Mouse (Mus musculus) embryonic facial prominence, embryonic 12.5 days (tissue): ENCODE data around the gene St7. TPM values are rescaled to one million over a fixed set of nuclear protein-coding genes. Genes with fewer than 3 reads are reported as not detected.

Experiments used
- ATAC-seq: fragments of 200-750 bp; cut with Nextera tagmentation; 2 replicates; pipeline ENCODE4 v1.8.0; 2017; ENCODE audit not compliant: insufficient number of reproducible peaks, insufficient read depth, low FRiP score, low TSS enrichment
- H3K27ac ChIP-seq: fragments of 300-500 bp; sonication (generic); 2 replicates; pipeline ENCODE4 v1.5.1; 2016; ENCODE audit warnings: mild to moderate bottlenecking
- H3K27me3 ChIP-seq: fragments of 300-500 bp; sonication (generic); 2 replicates; pipeline ENCODE4 v1.6.1; 2016; ENCODE audit warnings: mild to moderate bottlenecking, moderate library complexity
- H3K36me3 ChIP-seq: fragments of 300-500 bp; sonication (generic); 2 replicates; pipeline ENCODE4 v1.6.1; 2016; ENCODE audit warnings: mild to moderate bottlenecking
- H3K4me1 ChIP-seq: fragments of 300-500 bp; sonication (generic); 2 replicates; pipeline ENCODE4 v1.6.1; 2016
- H3K4me2 ChIP-seq: fragments of 300-500 bp; sonication (generic); replicated peaks from 2 replicates; pipeline ENCODE4 v1.6.1; 2016; ENCODE audit warnings: mild to moderate bottlenecking, moderate library complexity
- H3K4me3 ChIP-seq: fragments of 300-500 bp; sonication (generic); 2 replicates; pipeline ENCODE4 v1.5.1; 2016; ENCODE audit warnings: mild to moderate bottlenecking
- H3K9ac ChIP-seq: fragments of 300-500 bp; sonication (generic); 2 replicates; pipeline ENCODE4 v1.6.1; 2016; ENCODE audit warnings: mild to moderate bottlenecking, moderate library complexity
- H3K9me3 ChIP-seq: fragments of 300-500 bp; sonication (generic); 2 replicates; pipeline ENCODE4 v1.6.1; 2016; ENCODE audit warnings: mild to moderate bottlenecking, moderate library complexity
- WGBS: fragments of 180-500 bp; shearing (Covaris S2); methylation state at CpG from one replicate; pipeline ENCODE4 v1.1.7; 2016; 5-methylcytosine and 5-hydroxymethylcytosine counted together
- polyA plus RNA-seq: library from polyadenylated mRNA; unstranded; fragments of >200 nt; fragmentation: Nextera tagmentation; extraction: Ambion mirVana; gene quantifications from 2 replicates; pipeline ENCODE4 v1.2.1, GENCODE M21; 2016

The St7 gene
- polyA plus RNA-seq, 1 experiment from 2014 or later, result 31.3 TPM

- H3K9ac ChIP-seq, result no peak overlapping the region
- no peaks in the 10 kb centered on the region for H3K36me3 ChIP-seq
- WGBS, result 70% methylated on average over 6 of the region's 6 CpGs
- no peak overlapping the region for H3K4me3 ChIP-seq
- no peaks in the 10 kb centered on the region for H3K27me3 ChIP-seq
- H3K4me2 ChIP-seq, result no peak overlapping the region
- no peak for ATAC-seq
- H3K9me3 ChIP-seq, result no peaks in the 10 kb centered on the region
- H3K4me1 ChIP-seq, result no peaks in the 10 kb centered on the region
- no peak overlapping the region for H3K27ac ChIP-seq
Observed at GRCm38 (mm10) chr6:17912312-17912711, 219.6 kb downstream of the St7 start.

GRCm38 (mm10) chr6:17912825-17913224 is 220.1 kb downstream of the St7 start:
- Histone ChIP-seq H3K4me3 (no peak overlapping the region), H3K27ac (no peak overlapping the region), H3K4me2 (no peak overlapping the region), H3K9me3 (no peaks in the 10 kb centered on the region), H3K4me1 (no peaks in the 10 kb centered on the region), H3K36me3 (no peaks in the 10 kb centered on the region), H3K9ac (no peak overlapping the region), H3K27me3 (no peaks in the 10 kb centered on the region)
- ATAC-seq, result no peak
- 74% methylated on average over 2 of the region's 2 CpGs for WGBS

GRCm38 (mm10) chr6:17913315-17913714 is 220.6 kb downstream of the St7 start:
- Histone ChIP-seq H3K27me3 (no peaks in the 10 kb centered on the region), H3K9me3 (no peaks in the 10 kb centered on the region), H3K27ac (no peak overlapping the region), H3K9ac (no peak overlapping the region), H3K4me2 (no peak overlapping the region), H3K36me3 (no peaks in the 10 kb centered on the region), H3K4me3 (no peak overlapping the region), H3K4me1 (no peaks in the 10 kb centered on the region; the same call in 1 of the 2 replicates)
- ATAC-seq, result no peak
- WGBS, result 77% methylated on average over 1 of the region's 1 CpGs

GRCm38 (mm10) chr6:17914300-17914699 is 221.6 kb downstream of the St7 start:
- no peaks in the 10 kb centered on the region for H3K9me3 ChIP-seq
- H3K4me3 ChIP-seq, result no peak overlapping the region
- no peak for ATAC-seq
- H3K36me3 ChIP-seq, result no peaks in the 10 kb centered on the region
- no peaks in the 10 kb centered on the region; the same call in 1 of the 2 replicates for H3K4me1 ChIP-seq
- no peak overlapping the region for H3K4me2 ChIP-seq
- no peaks in the 10 kb centered on the region for H3K27me3 ChIP-seq
- H3K9ac ChIP-seq, result no peak overlapping the region
- H3K27ac ChIP-seq, result no peak overlapping the region
- 88% methylated on average over 3 of the region's 3 CpGs for WGBS

- Histone ChIP-seq H3K27me3 (no peaks in the 10 kb centered on the region), H3K4me3 (no peak overlapping the region), H3K9me3 (no peaks in the 10 kb centered on the region), H3K4me1 (no peaks in the 10 kb centered on the region; the same call in 1 of the 2 replicates), H3K4me2 (no peak overlapping the region), H3K9ac (no peak overlapping the region), H3K36me3 (0 out of 2 replicates have a peak, but pooled peaks cover 2% of the 10 kb centered on the region), H3K27ac (no peak overlapping the region)
- no peak for ATAC-seq
- 65% methylated on average over 4 of the region's 4 CpGs for WGBS
Observed at GRCm38 (mm10) chr6:17917233-17917632, 224.5 kb downstream of the St7 start.

- H3K4me2 ChIP-seq, result no peak overlapping the region
- no peaks in the 10 kb centered on the region for H3K9me3 ChIP-seq
- H3K27ac ChIP-seq, result no peak overlapping the region
- ATAC-seq, result no peak
- 0 out of 2 replicates have a peak, but pooled peaks cover 5% of the 10 kb centered on the region for H3K36me3 ChIP-seq
- no peaks in the 10 kb centered on the region for H3K27me3 ChIP-seq
- H3K4me1 ChIP-seq, result peaks cover under 1% of the 10 kb centered on the region; the same call in 1 of the 2 replicates
- 93% methylated on average over 1 of the region's 1 CpGs for WGBS
- H3K4me3 ChIP-seq, result no peak overlapping the region
- no peak overlapping the region for H3K9ac ChIP-seq
Observed at GRCm38 (mm10) chr6:17922180-17922579, 229.4 kb downstream of the St7 start.

- WGBS, result 89% methylated on average over 3 of the region's 3 CpGs
- H3K4me3 ChIP-seq, result no peak overlapping the region
- peaks cover 4% of the 10 kb centered on the region; the same call in 1 of the 2 replicates for H3K4me1 ChIP-seq
- H3K9me3 ChIP-seq, result no peaks in the 10 kb centered on the region
- H3K9ac ChIP-seq, result no peak overlapping the region
- H3K27ac ChIP-seq, result no peak overlapping the region
- H3K4me2 ChIP-seq, result no peak overlapping the region
- no peaks in the 10 kb centered on the region for H3K27me3 ChIP-seq
- ATAC-seq, result no peak
- H3K36me3 ChIP-seq, result 0 out of 2 replicates have a peak, but pooled peaks cover 5% of the 10 kb centered on the region
Observed at GRCm38 (mm10) chr6:17922967-17923366, 230.2 kb downstream of the St7 start.

- Histone ChIP-seq H3K9me3 (no peaks in the 10 kb centered on the region), H3K9ac (no peak overlapping the region), H3K27ac (no peak overlapping the region), H3K4me1 (peaks cover 4% of the 10 kb centered on the region; the same call in 1 of the 2 replicates), H3K36me3 (0 out of 2 replicates have a peak, but pooled peaks cover 5% of the 10 kb centered on the region), H3K27me3 (no peaks in the 10 kb centered on the region), H3K4me3 (no peak overlapping the region), H3K4me2 (no peak overlapping the region)
- 75% methylated on average over 3 of the region's 3 CpGs for WGBS
- ATAC-seq, result no peak
Observed at GRCm38 (mm10) chr6:17923370-17923769, 230.6 kb downstream of the St7 start.

- H3K27ac ChIP-seq, result peak overlapping the region; percentile 57; the same call in 1 of the 2 replicates
- WGBS, result 73% methylated on average over 10 of the region's 10 CpGs
- H3K4me3 ChIP-seq, result no peak overlapping the region
- no peak overlapping the region for H3K9ac ChIP-seq
- H3K36me3 ChIP-seq, result 0 out of 2 replicates have a peak, but pooled peaks cover 5% of the 10 kb centered on the region
- H3K4me1 ChIP-seq, result peaks cover 4% of the 10 kb centered on the region; the same call in 1 of the 2 replicates
- no peaks in the 10 kb centered on the region for H3K27me3 ChIP-seq
- no peak for ATAC-seq
- H3K9me3 ChIP-seq, result no peaks in the 10 kb centered on the region
- no peak overlapping the region for H3K4me2 ChIP-seq
Observed at GRCm38 (mm10) chr6:17923894-17924505, 231.3 kb downstream of the St7 start.

GRCm38 (mm10) chr6:17925267-17925666 is 232.5 kb downstream of the St7 start:
- 46% methylated on average over 4 of the region's 4 CpGs for WGBS
- Histone ChIP-seq H3K4me1 (peaks cover 14% of the 10 kb centered on the region; the same call in 1 of the 2 replicates), H3K4me3 (no peak overlapping the region), H3K9ac (no peak overlapping the region), H3K27ac (no peak overlapping the region), H3K9me3 (no peaks in the 10 kb centered on the region), H3K27me3 (no peaks in the 10 kb centered on the region), H3K36me3 (0 out of 2 replicates have a peak, but pooled peaks cover 5% of the 10 kb centered on the region), H3K4me2 (no peak overlapping the region)
- ATAC-seq, result no peak

- no peak for ATAC-seq
- Histone ChIP-seq H3K36me3 (no peaks in the 10 kb centered on the region), H3K27ac (0 out of 2 replicates have a peak overlapping the region, but pooled peaks have one; percentile 17), H3K4me3 (no peak overlapping the region), H3K9me3 (no peaks in the 10 kb centered on the region), H3K4me1 (peaks cover 23% of the 10 kb centered on the region), H3K27me3 (no peaks in the 10 kb centered on the region), H3K4me2 (no peak overlapping the region), H3K9ac (no peak overlapping the region)
- WGBS, result 61% methylated on average over 11 of the region's 11 CpGs
Observed at GRCm38 (mm10) chr6:17927746-17928145, 235.0 kb downstream of the St7 start.

GRCm38 (mm10) chr6:17931187-17931586 is 238.5 kb downstream of the St7 start:
- WGBS, result 78% methylated on average over 2 of the region's 2 CpGs
- ATAC-seq, result no peak
- Histone ChIP-seq H3K27me3 (no peaks in the 10 kb centered on the region), H3K27ac (no peak overlapping the region), H3K4me1 (peaks cover 23% of the 10 kb centered on the region), H3K36me3 (peaks cover 9% of the 10 kb centered on the region; the same call in 1 of the 2 replicates), H3K4me3 (no peak overlapping the region), H3K4me2 (no peak overlapping the region), H3K9me3 (no peaks in the 10 kb centered on the region), H3K9ac (no peak overlapping the region)
